ENCODE assay signal across 9 mouse cellular contexts in genomic region chr9:67813665-67814337, GRCm38 (mm10). TPM values are rescaled to one million over a fixed set of nuclear protein-coding genes. Genes with fewer than 3 reads are reported as not detected.
A peak's percentile ranks its signal among the peaks of the same experiment; 100 is the strongest.
DNase-seq lines count a peak whose midpoint lies in the region; ATAC-seq and TF ChIP-seq lines count a peak whose summit lies in the region.
"Had no signal": no experiment of that assay in that cellular context is flagged by ENCODE, and none has a peak within 500 bp of the region (broad histone marks: within the 10 kb centered on the region; RNA-seq: fewer than 3 reads in every experiment).

No protein-coding gene starts in this region.

- H3K4me2 ChIP-seq in embryonic facial prominence, embryonic 14.5 days (ENCODE audit: low read depth, low read length) = peak overlapping the region; percentile 21
- peak overlapping the region; percentile 30 for H3K4me2 ChIP-seq in limb, embryonic 15.5 days
- 0 out of 2 replicates have a peak overlapping the region, but pooled peaks have one; percentile 8 for H3K4me2 ChIP-seq in stomach, postnatal 0 days (replicated peaks; ENCODE audit: low read depth)
- H3K4me2 ChIP-seq: hindbrain, embryonic 15.5 days had no signal

- peak overlapping the region; percentile 69; the same call in 1 of the 2 replicates for H3K27ac ChIP-seq in embryonic facial prominence, embryonic 14.5 days (replicated peaks; ENCODE audit: low read depth, low read length)
- peak overlapping the region; percentile 79 for H3K27ac ChIP-seq in limb, embryonic 15.5 days
- no peak overlapping the region; the same call in 1 of the 2 replicates for H3K27ac ChIP-seq in stomach, postnatal 0 days (replicated peaks)
- H3K27ac ChIP-seq: hindbrain, embryonic 15.5 days had no signal

- H3K36me3 ChIP-seq in embryonic facial prominence, embryonic 14.5 days (ENCODE audit: control insufficient read depth, insufficient read depth, low read length) = no peaks in the 10 kb centered on the region
- H3K36me3 ChIP-seq in limb, embryonic 15.5 days = no peaks in the 10 kb centered on the region
- no peaks in the 10 kb centered on the region for H3K36me3 ChIP-seq in stomach, postnatal 0 days (ENCODE audit: control insufficient read depth, insufficient read depth, low read length)
- H3K36me3 ChIP-seq: hindbrain, embryonic 15.5 days had no signal

- no peaks in the 10 kb centered on the region for H3K27me3 ChIP-seq in embryonic facial prominence, embryonic 14.5 days (replicated peaks; ENCODE audit: control insufficient read depth, insufficient read depth, low read length)
- H3K27me3 ChIP-seq in limb, embryonic 15.5 days = no peaks in the 10 kb centered on the region
- no peaks in the 10 kb centered on the region for H3K27me3 ChIP-seq in stomach, postnatal 0 days (ENCODE audit: control insufficient read depth, insufficient read depth, low read length)
- H3K27me3 ChIP-seq: hindbrain, embryonic 15.5 days had no signal

- intact Hi-C loops in heart, postnatal 25 days (cut with DNase I) = no loop called here

- DNase-seq in adrenal gland, adult (ENCODE audit: inconsistent age in 2 of 2, low spot score in 1 of 2) = peak; percentile 27 to 83
- DNase-seq in adrenal gland, postnatal 4 days (ENCODE audit: low spot score in 2 of 2) = no peak
- DNase-seq in embryonic facial prominence, embryonic 14.5 days (ENCODE audit: low spot score) = peak; percentile 94
- peak; percentile 65 for DNase-seq in heart, postnatal 25 days (ENCODE audit: low spot score)
- peak; percentile 85 for DNase-seq in stomach, postnatal 0 days (ENCODE audit: low spot score)
- DNase-seq in left cerebral cortex, adult 11 months (ENCODE audit: low spot score) = no peak
- DNase-seq in spleen, postnatal 36 days (ENCODE audit: low spot score in 2 of 2) = no peak

- peaks cover 21% of the 10 kb centered on the region for H3K4me1 ChIP-seq in embryonic facial prominence, embryonic 14.5 days (ENCODE audit: control insufficient read depth, insufficient read depth, low read length)
- peaks cover 14% of the 10 kb centered on the region for H3K4me1 ChIP-seq in limb, embryonic 15.5 days
- H3K4me1 ChIP-seq in stomach, postnatal 0 days (replicated peaks; ENCODE audit: control insufficient read depth, insufficient read depth) = no peaks in the 10 kb centered on the region

- ATAC-seq in embryonic facial prominence, embryonic 14.5 days (ENCODE audit: low read depth) = peak; percentile 94
- peak; percentile 86 for ATAC-seq in limb, embryonic 15.5 days (ENCODE audit: insufficient number of reproducible peaks, low FRiP score, low TSS enrichment, low read depth)
- ATAC-seq in stomach, postnatal 0 days (ENCODE audit: low FRiP score, low TSS enrichment) = peak; percentile 86

- 3% methylated on average over 8 of the region's 8 CpGs for WGBS in embryonic facial prominence, embryonic 14.5 days
- WGBS in limb, embryonic 15.5 days = 2% methylated on average over 8 of the region's 8 CpGs
- WGBS in stomach, postnatal 0 days = 3% methylated on average over 8 of the region's 8 CpGs

- H3K4me3 ChIP-seq in embryonic facial prominence, embryonic 14.5 days (ENCODE audit: low read depth, low read length) = no peak overlapping the region
- H3K4me3 ChIP-seq in limb, embryonic 15.5 days = no peak overlapping the region
- H3K4me3 ChIP-seq in stomach, postnatal 0 days (ENCODE audit: low read depth, low read length) = no peak overlapping the region
- H3K4me3 ChIP-seq: hindbrain, embryonic 15.5 days had no signal

- no peak overlapping the region for H3K9ac ChIP-seq in embryonic facial prominence, embryonic 14.5 days (ENCODE audit: low read depth, low read length)
- H3K9ac ChIP-seq in limb, embryonic 15.5 days = no peak overlapping the region
- H3K9ac ChIP-seq in stomach, postnatal 0 days (ENCODE audit: low read length) = no peak overlapping the region
- H3K9ac ChIP-seq: hindbrain, embryonic 15.5 days had no signal

- TF ChIP-seq CTCF in stomach, postnatal 0 days (IDR thresholded peaks at IDR 0.05; ENCODE audit: low read depth) = no peak

- no peaks in the 10 kb centered on the region for H3K9me3 ChIP-seq in embryonic facial prominence, embryonic 14.5 days (ENCODE audit: control insufficient read depth, low read length)
- no peaks in the 10 kb centered on the region for H3K9me3 ChIP-seq in limb, embryonic 15.5 days
- no peaks in the 10 kb centered on the region for H3K9me3 ChIP-seq in stomach, postnatal 0 days (ENCODE audit: control insufficient read depth, low read length)
- H3K9me3 ChIP-seq: hindbrain, embryonic 15.5 days had no signal

- no peak for TF ChIP-seq EP300 in stomach, postnatal 0 days (optimal IDR thresholded peaks at IDR 0.05)

RNA-seq across cellular contexts. Expression of gene C2cd4a, which starts 18.3 kb away (rescaled TPM):
- under 1 TPM; 0.36 to 0.79 TPM for total RNA-seq in adrenal gland, postnatal 4 days (2021)
- polyA plus RNA-seq in embryonic facial prominence, embryonic 14.5 days (2014; fragmentation: Nextera tagmentation; extraction: Ambion mirVana) = 0.28 and 0.34 TPM in 2 replicates
- total RNA-seq in heart, postnatal 25 days (2021) = not detected
- polyA plus RNA-seq in limb, embryonic 15.5 days (2015; fragmentation: Nextera tagmentation; extraction: Ambion mirVana) = 0.16 and 0.38 TPM in 2 replicates
- polyA plus RNA-seq in stomach, postnatal 0 days (2015; fragmentation: Nextera tagmentation; extraction: Ambion mirVana) = 2.8 and 3.6 TPM in 2 replicates

RNA-seq across cellular contexts. Expression of gene Vps13c, which starts 26.4 kb away (rescaled TPM):
- 10 to 100 TPM; 32.3 to 32.5 TPM for total RNA-seq in adrenal gland, postnatal 4 days (2021)
- polyA plus RNA-seq in embryonic facial prominence, embryonic 14.5 days (2014; fragmentation: Nextera tagmentation; extraction: Ambion mirVana) = 5.2 and 6.0 TPM in 2 replicates
- total RNA-seq in heart, postnatal 25 days (2021) = 10 to 100 TPM; 39.9 to 44.4 TPM
- 3.1 and 3.6 TPM in 2 replicates for polyA plus RNA-seq in limb, embryonic 15.5 days (2015; fragmentation: Nextera tagmentation; extraction: Ambion mirVana)
- 3.8 and 4.5 TPM in 2 replicates for polyA plus RNA-seq in stomach, postnatal 0 days (2015; fragmentation: Nextera tagmentation; extraction: Ambion mirVana)

RNA-seq across cellular contexts. Expression of gene C2cd4b, which starts 54.6 kb away (rescaled TPM):
- total RNA-seq in adrenal gland, postnatal 4 days (2021) = 1 to 10 TPM; 3.2 to 5.9 TPM
- polyA plus RNA-seq in embryonic facial prominence, embryonic 14.5 days (2014; fragmentation: Nextera tagmentation; extraction: Ambion mirVana) = 0.38 and 1.0 TPM in 2 replicates
- total RNA-seq in heart, postnatal 25 days (2021) = 1 to 10 TPM; 1.6 to 1.9 TPM
- 0.24 and 0.96 TPM in 2 replicates for polyA plus RNA-seq in limb, embryonic 15.5 days (2015; fragmentation: Nextera tagmentation; extraction: Ambion mirVana)
- polyA plus RNA-seq in stomach, postnatal 0 days (2015; fragmentation: Nextera tagmentation; extraction: Ambion mirVana) = 2.9 and 3.8 TPM in 2 replicates

Comparison
In these comparisons a context has a peak if more than half of its experiments do, and no peak if none do; other contexts are left out.
1. DNase-seq: peak in adrenal gland, adult (2 of 2), embryonic facial prominence, embryonic 14.5 days (single experiment), heart, postnatal 25 days (single experiment) and stomach, postnatal 0 days (single experiment); none in adrenal gland, postnatal 4 days (0 of 2), left cerebral cortex, adult 11 months (single experiment) and spleen, postnatal 36 days (0 of 2).
2. Peak in every context shown above with its lines, with median percentiles within 50 percentile points of each other: ATAC-seq and H3K4me2 ChIP-seq.